Mouse (Mus musculus) neural tube, embryonic 11.5 days (tissue): ENCODE results near the gene Zdhhc3. TPM values are rescaled to one million over a fixed set of nuclear protein-coding genes. Genes with fewer than 3 reads are reported as not detected.
A peak's percentile ranks its signal among the peaks of the same experiment; 100 is the strongest.

Source experiments
- ATAC-seq: fragments of 200-750 bp; cut with Nextera tagmentation; 2 replicates; pipeline ENCODE4 v1.8.0; 2017; ENCODE audit warnings: moderate number of reproducible peaks, mild to moderate bottlenecking, moderate TSS enrichment, moderate library complexity; ENCODE audit not compliant: insufficient read depth, low FRiP score, low TSS enrichment
- DNase-seq: peaks from one replicate; pipeline ENCODE4 v3.0.0-alpha.2; 2015; ENCODE audit warnings: low spot score
- H3K27ac ChIP-seq: fragments of 300-500 bp; sonication (generic); 2 replicates; pipeline ENCODE4 v1.5.1; 2014; ENCODE audit warnings: low read depth, mild to moderate bottlenecking, low read length
- H3K27me3 ChIP-seq: fragments of 300-500 bp; sonication (generic); 2 replicates; pipeline ENCODE4 v1.6.1; 2014; ENCODE audit warnings: mild to moderate bottlenecking, low read length, mixed read lengths; ENCODE audit not compliant: control insufficient read depth, insufficient read depth
- H3K36me3 ChIP-seq: fragments of 300-500 bp; sonication (generic); 2 replicates; pipeline ENCODE4 v1.6.1; 2014; ENCODE audit warnings: mild to moderate bottlenecking, low read length, moderate library complexity, mixed read lengths; ENCODE audit not compliant: control insufficient read depth, insufficient read depth
- H3K4me1 ChIP-seq: fragments of 300-500 bp; sonication (generic); 2 replicates; pipeline ENCODE4 v1.6.1; 2014; ENCODE audit warnings: low read length, mixed read lengths; ENCODE audit not compliant: control insufficient read depth, insufficient read depth
- H3K4me2 ChIP-seq: fragments of 300-500 bp; sonication (generic); 2 replicates; pipeline ENCODE4 v1.6.1; 2014; ENCODE audit warnings: low read depth, mild to moderate bottlenecking, moderate library complexity
- H3K4me3 ChIP-seq: fragments of 300-500 bp; sonication (generic); 2 replicates; pipeline ENCODE4 v1.5.1; 2014; ENCODE audit warnings: low read depth, low read length
- H3K9ac ChIP-seq: fragments of 300-500 bp; sonication (generic); 2 replicates; pipeline ENCODE4 v1.6.1; 2014; ENCODE audit warnings: mild to moderate bottlenecking, low read length
- H3K9me3 ChIP-seq: fragments of 300-500 bp; sonication (generic); 2 replicates; pipeline ENCODE4 v1.6.1; 2016; ENCODE audit warnings: low read length; ENCODE audit not compliant: control insufficient read depth
- WGBS: fragments of 180-500 bp; shearing (Covaris S2); extraction: QIAGEN DNeasy Blood & Tissue Kit; methylation state at CpG from one replicate; pipeline ENCODE4 v1.1.7; 2014; 5-methylcytosine and 5-hydroxymethylcytosine counted together
- polyA plus RNA-seq: library from polyadenylated mRNA; unstranded; fragments of >200 nt; fragmentation: Nextera tagmentation; extraction: Ambion mirVana; gene quantifications from 2 replicates; pipeline ENCODE4 v1.2.1, GENCODE M21; 2014

Gene Zdhhc3
- polyA plus RNA-seq, 1 experiment from 2014 or later, result 66.4 TPM

DNA sequence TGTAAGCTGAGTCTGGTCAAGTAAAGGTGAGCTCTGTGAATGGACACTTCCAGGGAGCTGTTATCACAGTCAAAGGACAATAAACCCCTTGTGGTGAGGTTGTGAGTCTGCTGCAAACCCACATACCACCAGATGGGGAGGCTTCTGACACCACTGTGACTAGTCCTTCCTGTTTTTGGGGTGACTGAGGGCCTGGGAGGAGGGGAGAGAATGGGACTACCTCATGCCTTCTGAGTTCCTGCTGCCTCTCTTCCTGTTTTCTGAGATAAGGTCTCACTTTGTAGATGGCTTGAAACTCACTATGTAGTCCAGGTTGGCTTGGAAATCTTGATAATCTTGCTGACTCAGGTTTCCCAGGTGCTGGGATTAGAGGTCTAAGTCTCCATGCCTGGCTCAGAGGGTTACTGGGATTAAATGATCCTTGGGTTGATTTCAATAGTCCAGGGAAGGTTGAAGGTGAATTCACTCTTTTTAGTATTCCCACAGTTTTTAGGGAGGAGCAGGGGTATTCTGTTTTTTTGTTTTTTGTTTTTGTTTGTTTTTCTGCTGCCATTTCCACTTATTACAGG is 54.2 kb downstream of the Zdhhc3 start:
- no peak overlapping the region for H3K4me2 ChIP-seq
- no peaks in the 10 kb centered on the region for H3K36me3 ChIP-seq
- no peak overlapping the region for H3K9ac ChIP-seq
- no peaks in the 10 kb centered on the region for H3K4me1 ChIP-seq
- no peaks in the 10 kb centered on the region for H3K27me3 ChIP-seq
- DNase-seq (no peak), ATAC-seq (no peak)
- H3K27ac ChIP-seq, result no peak overlapping the region
- no peaks in the 10 kb centered on the region for H3K9me3 ChIP-seq
- no peak overlapping the region for H3K4me3 ChIP-seq

DNA sequence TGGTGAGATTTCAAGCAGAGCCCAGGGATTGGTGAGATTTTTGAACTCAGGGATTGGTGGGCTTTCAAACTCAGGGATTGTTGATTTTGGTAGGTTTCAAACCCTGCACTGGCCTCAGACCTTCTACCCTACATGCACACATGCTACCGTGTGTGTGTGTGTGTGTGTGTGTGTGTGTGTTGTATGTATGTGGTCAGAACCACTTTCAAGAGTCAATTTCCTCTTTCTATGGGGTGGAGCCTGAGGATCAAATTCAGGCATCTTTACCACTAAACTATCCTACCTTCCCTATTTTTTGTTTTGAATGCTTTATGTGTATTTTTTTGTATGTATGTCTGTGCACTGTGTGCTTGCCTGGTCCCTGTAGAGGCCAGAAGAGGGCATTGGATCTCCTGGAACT is 65.3 kb downstream of the Zdhhc3 start:
- H3K27me3 ChIP-seq, result no peaks in the 10 kb centered on the region

DNA sequence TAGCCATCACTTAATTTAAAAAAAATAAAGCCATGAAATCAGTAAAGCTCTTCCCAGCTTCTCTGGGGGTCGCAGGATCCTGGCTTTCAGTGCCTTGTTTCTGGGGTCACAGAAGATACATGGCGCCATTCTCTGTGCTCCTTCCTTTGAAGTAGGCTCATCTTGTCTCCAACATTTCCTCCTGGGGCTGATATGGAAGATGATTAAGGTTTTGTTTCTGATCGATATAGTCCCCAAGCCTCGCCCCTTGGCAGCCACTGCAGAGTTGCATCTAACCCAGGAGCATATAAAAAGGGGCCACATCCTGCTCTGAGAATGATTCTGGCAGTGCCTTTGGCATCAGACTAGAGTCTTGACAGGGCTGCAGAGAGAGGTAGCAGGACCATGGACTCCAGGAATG is 78.6 kb downstream of the Zdhhc3 start, which contains the start of gene Tgm4:
Tgm4 (plus strand) TSS at position 301 of the 400 bp plus-strand sequence.
- Histone ChIP-seq H3K27ac (no peak within 1 kb of the TSS), H3K9me3 (no peaks in the 10 kb centered on the region), H3K4me1 (no peaks in the 10 kb centered on the region), H3K36me3 (no peaks in the 10 kb centered on the region), H3K4me2 (no peak within 1 kb of the TSS), H3K27me3 (no peaks in the 10 kb centered on the region), H3K4me3 (no peak within 1 kb of the TSS), H3K9ac (no peak within 1 kb of the TSS)
- WGBS, result 88% methylated on average over 4 of the region's 4 CpGs
- ATAC-seq, result no peak
- DNase-seq, result no peak

More for the DNA sequence above, 65.3 kb downstream of the Zdhhc3 start:
- Histone ChIP-seq H3K9me3 (no peaks in the 10 kb centered on the region), H3K36me3 (no peaks in the 10 kb centered on the region), H3K4me3 (no peak overlapping the region), H3K27ac (no peak overlapping the region), H3K4me1 (no peaks in the 10 kb centered on the region), H3K4me2 (no peak overlapping the region), H3K9ac (no peak overlapping the region)
- ATAC-seq, result no peak
- DNase-seq, result no peak
- WGBS, result 86% methylated on average over 1 of the region's 1 CpGs

DNA sequence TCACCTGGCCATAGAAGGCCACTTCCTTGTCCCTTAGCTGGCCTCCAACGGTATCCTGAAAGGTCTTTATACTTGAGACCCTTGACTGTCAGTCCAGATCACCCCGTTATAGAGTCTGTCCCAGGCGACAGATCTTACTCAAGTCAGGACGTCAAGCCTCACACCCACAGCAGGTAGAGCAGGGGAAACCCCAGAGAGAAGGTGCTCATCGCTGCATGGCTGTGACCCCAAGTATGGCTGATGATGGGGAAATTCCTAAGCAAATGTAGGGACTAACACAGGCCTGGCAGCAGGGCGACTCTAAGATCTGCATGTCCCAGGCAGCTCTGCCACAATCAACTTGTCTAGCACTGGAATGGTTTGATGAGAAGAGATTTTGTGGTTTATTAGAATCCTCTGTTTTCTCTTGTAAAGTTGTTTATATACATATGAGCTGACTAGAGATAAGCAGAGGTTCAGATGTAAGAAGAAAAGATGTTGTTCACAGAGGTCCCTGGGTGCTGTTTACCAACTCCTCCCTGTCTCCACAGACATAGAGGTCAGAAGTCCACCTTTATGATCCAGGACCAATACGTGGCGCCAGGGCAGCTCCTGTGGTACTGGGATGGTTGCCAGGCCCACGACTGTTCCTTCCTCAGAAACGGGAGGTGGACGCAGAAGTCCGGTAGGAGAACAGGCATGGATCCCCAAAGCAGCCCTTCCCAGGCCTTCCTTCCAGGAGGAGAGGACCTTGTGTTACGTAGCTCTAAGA is 81.3 kb downstream of the Zdhhc3 start:
- 88% methylated on average over 13 of the region's 13 CpGs for WGBS
- ATAC-seq (no peak), DNase-seq (no peak)
- no peaks in the 10 kb centered on the region for H3K4me1 ChIP-seq
- H3K9ac ChIP-seq, result no peak overlapping the region
- no peak overlapping the region for H3K27ac ChIP-seq
- no peak overlapping the region for H3K4me2 ChIP-seq
- H3K27me3 ChIP-seq, result no peaks in the 10 kb centered on the region
- H3K36me3 ChIP-seq, result no peaks in the 10 kb centered on the region
- no peak overlapping the region for H3K4me3 ChIP-seq
- no peaks in the 10 kb centered on the region for H3K9me3 ChIP-seq

DNA sequence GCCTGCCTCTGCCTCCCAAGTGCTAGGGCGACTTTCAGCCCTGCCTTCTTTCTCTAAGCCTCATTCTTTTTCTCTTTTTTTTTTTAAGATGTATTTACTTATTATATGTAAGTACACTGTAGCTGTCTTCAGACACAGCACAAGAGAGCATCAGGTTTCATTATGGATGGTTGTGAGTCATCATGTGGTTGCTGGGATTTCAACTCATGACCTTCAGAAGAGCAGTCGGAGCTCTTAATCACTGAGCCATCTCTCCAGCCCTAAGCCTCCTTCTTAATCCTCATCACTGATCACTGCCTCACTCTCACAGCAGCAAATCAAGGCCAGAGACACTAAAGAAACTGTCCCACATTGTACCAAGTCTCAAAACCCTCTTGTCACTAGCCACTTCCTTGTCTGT is 88.8 kb downstream of the Zdhhc3 start:
- DNase-seq (no peak), ATAC-seq (no peak)
- H3K4me1 ChIP-seq, result no peaks in the 10 kb centered on the region; the same call in 1 of the 2 replicates
- H3K36me3 ChIP-seq, result no peaks in the 10 kb centered on the region
- 84% methylated on average over 2 of the region's 2 CpGs for WGBS
- no peak overlapping the region for H3K4me2 ChIP-seq
- H3K4me3 ChIP-seq, result no peak overlapping the region
- no peak overlapping the region for H3K27ac ChIP-seq
- no peak overlapping the region for H3K9ac ChIP-seq
- no peaks in the 10 kb centered on the region for H3K9me3 ChIP-seq
- no peaks in the 10 kb centered on the region for H3K27me3 ChIP-seq

DNA sequence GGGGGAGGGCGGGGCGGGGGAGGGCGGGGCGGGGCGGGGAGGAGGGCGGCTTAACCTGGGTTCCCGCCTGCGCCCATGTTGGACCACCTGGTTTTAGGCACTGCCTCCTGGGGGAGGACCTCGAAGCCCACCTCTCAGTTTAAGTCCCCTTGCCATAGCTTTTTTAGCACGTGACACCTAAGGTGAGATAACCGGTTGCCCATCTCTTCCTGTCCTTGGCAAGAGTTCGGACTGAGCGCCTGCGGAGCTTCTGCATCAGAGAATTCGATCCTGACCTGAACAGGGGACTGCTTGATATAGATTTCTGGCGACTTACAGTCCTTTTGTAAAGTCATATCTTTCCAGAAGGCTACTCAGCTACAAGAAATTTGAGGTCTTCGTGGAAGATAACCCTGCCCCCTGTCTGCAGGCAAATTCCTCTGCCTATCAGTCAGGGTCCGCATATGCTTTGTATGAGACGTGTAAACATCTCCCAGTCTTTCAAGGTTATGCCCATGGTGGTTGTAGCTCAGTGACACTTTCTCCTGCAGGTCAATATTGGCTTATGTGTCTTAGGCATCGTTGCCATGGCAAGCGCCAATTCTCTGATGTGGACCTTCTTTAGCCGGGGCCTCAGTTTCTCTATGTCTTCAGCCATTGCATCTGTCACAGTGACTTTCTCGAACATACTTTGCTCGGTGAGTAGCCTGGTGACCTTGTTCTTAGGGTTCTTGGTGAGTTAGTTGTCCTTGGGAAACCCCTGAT is 91.2 kb downstream of the Zdhhc3 start:
- DNase-seq (no peak), ATAC-seq (peak; percentile 48)
- Histone ChIP-seq H3K36me3 (no peaks in the 10 kb centered on the region), H3K9me3 (no peaks in the 10 kb centered on the region), H3K27ac (no peak overlapping the region), H3K9ac (0 out of 2 replicates have a peak overlapping the region, but pooled peaks have one; percentile 24), H3K4me2 (peak overlapping the region; percentile 53), H3K4me3 (peak overlapping the region; percentile 66), H3K27me3 (no peaks in the 10 kb centered on the region), H3K4me1 (no peaks in the 10 kb centered on the region; the same call in 1 of the 2 replicates)
- WGBS, result 49% methylated on average over 16 of the region's 24 CpGs

DNA sequence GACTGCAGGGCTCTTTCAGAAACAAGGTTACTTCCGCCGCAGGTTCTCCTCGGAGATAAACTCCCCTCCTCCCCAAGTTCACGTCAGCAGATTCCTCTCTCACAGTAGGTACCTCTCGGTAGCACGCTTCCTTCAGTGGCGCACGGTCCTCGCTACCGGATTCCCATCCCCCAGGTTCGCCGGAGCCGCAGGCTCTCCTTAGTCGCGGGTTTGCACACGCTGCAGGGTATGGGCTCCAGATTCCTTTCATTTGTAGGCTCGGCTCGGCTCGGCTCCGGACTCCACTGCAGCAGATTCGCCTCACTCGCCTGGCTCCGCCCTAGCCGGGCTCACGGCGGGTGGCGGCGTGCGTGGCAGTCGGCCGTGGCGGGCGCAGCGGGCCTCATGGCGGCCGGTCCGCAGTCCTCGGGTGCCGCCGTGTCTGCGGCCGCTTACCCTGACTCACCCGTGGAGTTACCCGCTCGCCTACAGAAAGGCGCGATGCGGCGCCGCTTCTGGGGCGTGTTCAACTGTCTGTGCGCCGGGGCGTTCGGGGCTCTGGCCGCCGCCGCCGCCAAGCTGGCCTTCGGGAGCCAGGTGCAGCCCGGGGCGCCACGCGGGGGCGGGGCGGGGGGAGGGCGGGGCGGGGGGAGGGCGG is 91.9 kb downstream of the Zdhhc3 start, which contains the start of gene Tmem42:
Tmem42 (plus strand) TSS at position 332 of the 637 bp plus-strand sequence.
- Histone ChIP-seq H3K4me3 (peak within 1 kb of the TSS; percentile 66), H3K4me1 (no peaks in the 10 kb centered on the region; the same call in 1 of the 2 replicates), H3K9me3 (no peaks in the 10 kb centered on the region), H3K36me3 (no peaks in the 10 kb centered on the region; the same call in 1 of the 2 replicates), H3K4me2 (peak within 1 kb of the TSS; percentile 53), H3K27ac (peak within 1 kb of the TSS; percentile 85), H3K9ac (peak within 1 kb of the TSS; percentile 78), H3K27me3 (no peaks in the 10 kb centered on the region)
- ATAC-seq (peak; percentile 96), DNase-seq (peak; percentile 91)
- WGBS, result under 1% methylated on average over 50 of the region's 69 CpGs
